Mouse (Mus musculus) limb, embryonic 10.5 days (tissue): ENCODE measurements around the gene Gsc2. TPM values are rescaled to one million over a fixed set of nuclear protein-coding genes. Genes with fewer than 3 reads are reported as not detected.

ENCODE experiments used
- DNase-seq: peaks from one replicate; pipeline ENCODE4 v3.0.0-alpha.2; 2017; ENCODE audit warnings: low spot score
- H3K27ac ChIP-seq: fragments of 300-500 bp; sonication (generic); 2 replicates; pipeline ENCODE4 v1.5.1; 2016; ENCODE audit warnings: mild to moderate bottlenecking
- H3K27me3 ChIP-seq: fragments of 300-500 bp; sonication (generic); 2 replicates; pipeline ENCODE4 v1.6.1; 2016; ENCODE audit warnings: low read depth, mild to moderate bottlenecking; ENCODE audit not compliant: poor library complexity, severe bottlenecking
- H3K36me3 ChIP-seq: fragments of 300-500 bp; sonication (generic); 2 replicates; pipeline ENCODE4 v1.6.1; 2016; ENCODE audit warnings: mild to moderate bottlenecking, moderate library complexity
- H3K4me1 ChIP-seq: fragments of 300-500 bp; sonication (generic); 2 replicates; pipeline ENCODE4 v1.6.1; 2016
- H3K4me3 ChIP-seq: fragments of 300-500 bp; sonication (generic); 2 replicates; pipeline ENCODE4 v1.5.1; 2016; ENCODE audit warnings: mild to moderate bottlenecking, moderate library complexity
- H3K9me3 ChIP-seq: fragments of 300-500 bp; sonication (generic); replicated peaks from 2 replicates; pipeline ENCODE4 v1.6.1; 2016; ENCODE audit warnings: mild to moderate bottlenecking
- WGBS: fragments of 180-500 bp; shearing (Covaris S2); methylation state at CpG from one replicate; pipeline ENCODE4 v1.1.7; 2016; 5-methylcytosine and 5-hydroxymethylcytosine counted together
- polyA plus RNA-seq: library from polyadenylated mRNA; unstranded; fragments of >200 nt; fragmentation: Nextera tagmentation; extraction: Ambion mirVana; gene quantifications from 2 replicates; pipeline ENCODE4 v1.2.1, GENCODE M21; 2016

Gsc2 gene
- polyA plus RNA-seq, 1 experiment from 2014 or later: not detected

DNA sequence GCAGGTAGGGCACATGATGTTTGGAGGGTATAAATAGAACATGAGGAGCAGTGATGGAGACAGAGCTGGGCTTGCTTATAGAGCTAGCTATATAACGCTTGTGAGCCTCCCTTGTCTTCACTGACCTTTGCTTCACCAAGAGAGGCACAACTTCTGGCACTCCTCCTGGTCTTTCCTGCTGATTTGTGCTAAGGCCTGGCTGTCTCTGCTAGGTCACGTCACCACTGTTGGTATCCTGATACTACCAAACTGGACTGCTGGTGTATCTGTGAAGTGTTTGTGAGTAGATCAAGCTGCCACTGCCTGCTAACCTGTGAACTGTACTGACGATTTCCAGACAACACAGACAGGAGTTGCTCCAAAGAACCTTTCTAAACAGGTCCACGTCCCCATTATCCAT is 39.7 kb downstream of the Gsc2 start:
- H3K27me3 ChIP-seq: no peaks in the 10 kb centered on the region
- WGBS: 74% methylated on average over 4 of the region's 4 CpGs
- no peaks in the 10 kb centered on the region for H3K9me3 ChIP-seq
- H3K36me3 ChIP-seq: peaks cover 64% of the 10 kb centered on the region
- DNase-seq: no peak
- H3K4me3 ChIP-seq: no peak overlapping the region
- H3K27ac ChIP-seq: no peak overlapping the region
- no peaks in the 10 kb centered on the region for H3K4me1 ChIP-seq

DNA sequence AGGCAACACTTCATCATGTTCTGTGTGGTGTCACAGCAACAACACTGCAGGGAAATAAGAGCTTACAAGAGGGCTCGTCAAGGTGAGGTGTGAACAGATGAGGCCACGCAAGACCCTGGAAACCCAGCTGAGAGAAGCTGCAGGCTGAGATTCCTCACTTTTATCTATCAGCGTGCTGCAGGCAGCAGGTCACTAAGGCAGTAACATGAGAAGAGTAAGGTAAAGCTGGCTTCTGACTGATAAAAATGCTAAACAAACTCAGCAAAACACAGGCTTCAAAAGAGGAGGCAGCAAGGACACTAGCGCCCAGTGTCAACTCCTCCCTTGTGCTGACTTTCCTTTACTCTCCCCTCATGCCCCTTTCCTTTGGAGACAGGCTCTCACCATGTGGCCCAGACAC is 41.9 kb downstream of the Gsc2 start:
- H3K4me3 ChIP-seq: no peak overlapping the region
- H3K36me3 ChIP-seq: peaks cover 66% of the 10 kb centered on the region
- no peaks in the 10 kb centered on the region for H3K4me1 ChIP-seq
- no peak overlapping the region for H3K27ac ChIP-seq
- no peaks in the 10 kb centered on the region for H3K9me3 ChIP-seq
- no peaks in the 10 kb centered on the region for H3K27me3 ChIP-seq
- no peak for DNase-seq
- 39% methylated on average over 4 of the region's 4 CpGs for WGBS

GRCm38 (mm10) chr16:17871248-17871647 is 43.6 kb downstream of the Gsc2 start:
- Histone ChIP-seq H3K27me3 (no peaks in the 10 kb centered on the region), H3K27ac (no peak overlapping the region), H3K9me3 (no peaks in the 10 kb centered on the region), H3K4me3 (no peak overlapping the region), H3K4me1 (no peaks in the 10 kb centered on the region), H3K36me3 (peaks cover 66% of the 10 kb centered on the region)
- DNase-seq: no peak
- 87% methylated on average over 5 of the region's 5 CpGs for WGBS

DNA sequence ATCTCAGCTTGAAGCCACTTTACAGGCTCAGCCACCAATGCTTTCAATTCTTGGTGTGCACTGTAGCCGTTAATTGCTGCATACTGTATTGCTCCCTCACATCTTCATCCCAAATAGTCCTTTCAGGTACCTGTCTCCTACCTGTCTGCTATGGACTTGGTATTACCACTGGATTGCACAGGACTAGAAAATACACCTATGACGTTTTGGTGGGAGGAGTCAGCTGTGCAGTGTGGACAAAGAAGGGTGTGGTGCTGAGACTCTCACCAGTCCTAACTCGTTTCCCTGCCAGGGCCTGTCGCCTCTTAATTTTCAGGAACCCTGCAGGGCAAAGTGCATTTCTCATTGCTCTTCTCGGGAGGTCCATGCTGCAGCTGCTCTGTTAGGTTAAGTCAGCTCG is 49.1 kb downstream of the Gsc2 start:
- Histone ChIP-seq H3K36me3 (peaks cover 88% of the 10 kb centered on the region), H3K27me3 (no peaks in the 10 kb centered on the region), H3K4me3 (no peak overlapping the region), H3K27ac (no peak overlapping the region), H3K4me1 (no peaks in the 10 kb centered on the region), H3K9me3 (no peaks in the 10 kb centered on the region)
- no peak for DNase-seq
- 79% methylated on average over 6 of the region's 6 CpGs for WGBS

DNA sequence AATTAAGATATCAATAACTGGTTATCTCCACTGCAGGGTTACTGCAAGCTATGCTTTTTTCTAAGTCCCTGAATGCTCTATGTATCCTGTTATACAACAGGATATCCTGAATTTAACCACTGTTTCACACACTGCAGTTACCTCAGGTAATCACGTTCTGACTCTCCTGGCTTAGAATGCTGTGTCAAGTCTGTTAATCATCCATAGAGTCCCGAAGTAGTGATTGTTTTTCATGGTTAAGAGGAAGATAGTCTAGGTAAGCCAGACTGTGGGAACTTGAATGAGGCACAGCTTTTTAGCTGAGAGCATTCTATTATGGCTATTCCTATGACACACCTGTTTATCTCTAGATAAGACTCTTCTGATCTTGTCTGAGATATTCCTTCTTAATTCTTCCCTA is 49.6 kb downstream of the Gsc2 start:
- H3K36me3 ChIP-seq: peaks cover 88% of the 10 kb centered on the region
- H3K27me3 ChIP-seq: no peaks in the 10 kb centered on the region
- H3K9me3 ChIP-seq: no peaks in the 10 kb centered on the region
- WGBS: 94% methylated on average over 2 of the region's 2 CpGs
- no peaks in the 10 kb centered on the region for H3K4me1 ChIP-seq
- H3K27ac ChIP-seq: no peak overlapping the region
- H3K4me3 ChIP-seq: no peak overlapping the region
- no peak for DNase-seq

Other genes with a start within 250 kb of the Gsc2 start
- 53.2 and 55.1 TPM in 2 replicates for gene Med15, start 182.2 kb downstream of the Gsc2 start, polyA plus RNA-seq
- gene Klhl22, start 155.4 kb downstream of the Gsc2 start, polyA plus RNA-seq: 70.4 and 81.3 TPM in 2 replicates
- gene Scarf2, start 117.8 kb downstream of the Gsc2 start, polyA plus RNA-seq: 16.8 and 24.5 TPM in 2 replicates
- 0.55 and 0.61 TPM in 2 replicates for gene B830017H08Rik, start 81.9 kb downstream of the Gsc2 start, polyA plus RNA-seq
- 2.5 and 3.4 TPM in 2 replicates for gene Car15, start 76.7 kb downstream of the Gsc2 start, polyA plus RNA-seq
- 0.34 and 0.44 TPM in 2 replicates for gene Gm20518, start 23.4 kb downstream of the Gsc2 start, polyA plus RNA-seq
- gene Tssk1, start 20.8 kb downstream of the Gsc2 start, polyA plus RNA-seq: 0.04 and 0.05 TPM in 2 replicates
- 100 and 116 TPM in 2 replicates for gene Dgcr2, start 16.5 kb downstream of the Gsc2 start, polyA plus RNA-seq
- not detected in 2 replicates for gene Tssk2, start 16.4 kb downstream of the Gsc2 start, polyA plus RNA-seq
- 56.0 and 63.4 TPM in 2 replicates for gene Ess2, start 3.7 kb downstream of the Gsc2 start, polyA plus RNA-seq
- gene Slc25a1, start 13.2 kb upstream of the Gsc2 start, polyA plus RNA-seq: 94.2 and 103 TPM in 2 replicates
- gene Vpreb2, start 65.4 kb upstream of the Gsc2 start, polyA plus RNA-seq: not detected in 2 replicates
- 160 and 168 TPM in 2 replicates for gene Dgcr6, start 137.8 kb upstream of the Gsc2 start, polyA plus RNA-seq
- gene Prodh, start 175.1 kb upstream of the Gsc2 start, polyA plus RNA-seq: 16.6 and 19.4 TPM in 2 replicates
- gene Rtn4r, start 212.6 kb upstream of the Gsc2 start, polyA plus RNA-seq: 1.3 and 3.8 TPM in 2 replicates